Mouse (Mus musculus) lung, postnatal 0 days (tissue): Measurements from ENCODE around the gene Nectin2.

Experiments used
- CTCF ChIP-seq: IDR thresholded peaks from 2 replicates; pipeline ENCODE4 v1.5.1; 2016; ENCODE audit warnings: antibody characterized with exemption, mild to moderate bottlenecking
- EP300 ChIP-seq: IDR thresholded peaks from 2 replicates; pipeline ENCODE4 v1.6.1; 2016; ENCODE audit warnings: antibody characterized with exemption, mild to moderate bottlenecking, control low read depth

DNA sequence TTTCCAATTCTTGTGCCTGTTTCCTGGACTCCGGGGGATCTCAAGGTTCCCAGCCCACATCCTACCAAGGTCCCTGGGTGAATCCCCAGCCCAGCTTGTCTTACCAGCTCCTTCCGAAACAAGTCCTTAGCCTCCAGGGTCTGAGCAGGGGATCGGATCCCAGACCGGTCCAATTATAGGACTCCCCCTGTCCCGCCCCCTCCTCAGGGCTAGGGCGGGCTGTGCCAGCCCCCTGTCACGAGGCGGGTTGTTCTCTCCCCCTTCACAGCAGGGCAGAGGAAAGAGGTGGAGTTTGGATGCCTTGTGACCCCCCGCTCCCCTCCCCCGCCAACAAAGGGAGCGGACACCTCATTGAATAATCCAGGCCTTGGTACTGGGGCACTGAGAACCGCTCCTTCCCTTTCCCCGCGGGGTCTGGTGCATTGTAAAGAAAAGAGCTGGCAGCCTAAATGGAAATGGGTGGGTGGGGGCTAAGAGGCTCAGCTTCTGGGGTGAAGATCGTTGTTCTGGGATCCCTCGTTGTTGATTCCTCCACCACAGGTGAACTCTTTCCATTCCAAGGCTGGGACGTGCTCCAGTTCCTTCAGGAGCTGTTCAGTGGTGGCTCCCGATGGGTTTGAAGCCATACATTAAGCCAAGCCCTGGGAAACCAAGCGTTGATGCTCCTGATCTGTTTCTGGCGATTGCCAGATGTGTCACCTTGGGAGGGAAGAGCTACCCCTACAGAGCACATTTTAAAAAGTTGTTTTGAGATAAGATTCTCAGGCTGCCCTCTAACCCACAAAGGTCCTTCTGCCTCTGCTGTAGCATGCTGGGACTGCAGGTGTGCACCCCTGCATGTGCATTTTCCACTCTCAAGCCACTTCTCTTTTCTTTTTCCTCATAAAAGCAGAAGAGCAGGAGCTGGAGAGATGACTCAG lies 51.1 kb downstream of the Nectin2 start, which contains the start of gene Apoe:
- TF ChIP-seq CTCF = no peak
- no peak for TF ChIP-seq EP300
